15 mouse cellular contexts compared by ENCODE assay signal in the genomic region with DNA sequence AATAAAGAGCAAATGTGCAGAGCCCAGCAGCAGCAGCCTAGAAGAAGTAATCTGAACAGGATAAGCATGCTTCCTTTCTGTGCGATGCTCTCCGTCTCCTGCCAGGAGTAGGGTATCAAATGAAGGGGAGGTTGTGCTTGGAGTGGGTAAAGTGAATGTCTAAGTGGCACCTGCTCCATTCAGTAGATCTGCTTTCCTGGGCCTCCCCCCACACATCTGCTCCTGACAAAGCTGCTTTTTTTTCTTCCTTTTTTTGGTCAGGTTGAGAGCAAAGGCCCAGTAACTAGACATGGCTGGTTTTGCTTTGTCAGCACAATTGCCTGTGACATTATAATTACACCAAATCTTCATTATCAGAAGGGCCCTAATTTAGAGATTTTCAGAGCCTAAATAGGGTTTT.
"Had no signal": no experiment of that assay in that cellular context is flagged by ENCODE, and none has a peak within 500 bp of the region (broad histone marks: within the 10 kb centered on the region; RNA-seq: fewer than 3 reads in every experiment).

No protein-coding gene starts in this region.

- H3K9ac ChIP-seq: limb, embryonic 12.5 days; liver, embryonic 13.5 days; liver, postnatal 0 days; lung, embryonic 15.5 days; midbrain, embryonic 12.5 days; neural tube, embryonic 15.5 days had no signal

- DNase-seq: kidney, postnatal 36 days; layer of hippocampus, adult 9-11 months; layer of hippocampus, postnatal 36 days; liver; liver, embryonic 13.5 days; liver, postnatal 0 days; lung, postnatal 14 days; right cerebral cortex, adult 18-20 months; right cerebral cortex, postnatal 25 days; thymus, postnatal 36 days had no signal

- H3K4me3 ChIP-seq: limb, embryonic 12.5 days; liver, embryonic 13.5 days; lung, embryonic 15.5 days; midbrain, embryonic 12.5 days; myocyte; neural tube, embryonic 15.5 days had no signal

- H3K4me2 ChIP-seq: limb, embryonic 12.5 days; liver, embryonic 13.5 days; lung, embryonic 15.5 days; midbrain, embryonic 12.5 days; neural tube, embryonic 15.5 days had no signal

- H3K9me3 ChIP-seq: limb, embryonic 12.5 days; liver, embryonic 13.5 days; lung, embryonic 15.5 days; midbrain, embryonic 12.5 days; neural tube, embryonic 15.5 days had no signal

- H3K4me1 ChIP-seq: limb, embryonic 12.5 days; lung, embryonic 15.5 days; midbrain, embryonic 12.5 days; neural tube, embryonic 15.5 days had no signal

- H3K27ac ChIP-seq: limb, embryonic 12.5 days; lung, embryonic 15.5 days; midbrain, embryonic 12.5 days; neural tube, embryonic 15.5 days had no signal

- H3K27me3 ChIP-seq: limb, embryonic 12.5 days; liver, embryonic 13.5 days; lung, embryonic 15.5 days; midbrain, embryonic 12.5 days; neural tube, embryonic 15.5 days had no signal

- ATAC-seq: liver, postnatal 0 days had no signal
